Mouse (Mus musculus) CH12.LX (cell line): ENCODE results near the gene Dtd1. TPM values are rescaled to one million over a fixed set of nuclear protein-coding genes. Genes with fewer than 3 reads are reported as not detected.

ENCODE experiments used
- DNase-seq: peaks from one replicate; pipeline ENCODE4 v3.0.0-alpha.2; 2013; ENCODE audit errors: extremely low read depth
- H3K27ac ChIP-seq: 2 replicates; pipeline ENCODE4 v1.5.1; 2012; ENCODE audit warnings: low read depth, mild to moderate bottlenecking, control low read depth, moderate library complexity; ENCODE audit not compliant: insufficient read depth
- H3K27me3 ChIP-seq: replicated peaks from 2 replicates; pipeline ENCODE3; 2012; ENCODE audit warnings: inconsistent platforms
- H3K36me3 ChIP-seq, 2 experiments: replicated peaks in 1 of 2; 2 replicates each; pipeline versions ENCODE3 to v1.6.1; 2012; ENCODE audit warnings: inconsistent platforms in 1 of 2, low read length in 1 of 2, mild to moderate bottlenecking in 1 of 2, mixed read lengths in 1 of 2, moderate library complexity in 1 of 2; ENCODE audit not compliant: control insufficient read depth in 1 of 2, insufficient read depth in 1 of 2
- H3K4me1 ChIP-seq, 2 experiments: 2 replicates each; pipeline ENCODE4 v1.6.1; 2012; ENCODE audit warnings: inconsistent platforms in 1 of 2, moderate library complexity in 1 of 2; ENCODE audit not compliant: insufficient read depth in 2 of 2, control insufficient read depth in 1 of 2
- H3K4me2 ChIP-seq: 2 replicates; pipeline ENCODE4 v1.6.1; 2012; ENCODE audit warnings: low read depth, mild to moderate bottlenecking, control low read depth; ENCODE audit not compliant: poor library complexity, insufficient read depth, severe bottlenecking
- H3K4me3 ChIP-seq, 3 experiments: fragments of 150-350 bp in 1 of 3; sonication (generic) in 1 of 3; replicated peaks in 1 of 3; 2 replicates each; pipeline versions ENCODE3 to v1.5.1; 2011 to 2012; ENCODE audit warnings: low read depth in 2 of 3, low read length in 2 of 3, mild to moderate bottlenecking in 2 of 3, moderate library complexity in 2 of 3, control low read depth in 1 of 3, improper control_type of control experiment in 1 of 3, inconsistent platforms in 1 of 3, mixed read lengths in 1 of 3; ENCODE audit not compliant: poor library complexity in 1 of 3
- H3K79me2 ChIP-seq: replicated peaks from 2 replicates; pipeline ENCODE4 v1.6.1; 2012; ENCODE audit warnings: mild to moderate bottlenecking, moderate library complexity; ENCODE audit not compliant: control insufficient read depth, poor library complexity, insufficient read depth, severe bottlenecking; ENCODE audit errors: extremely low read depth
- H3K9ac ChIP-seq: 2 replicates; pipeline ENCODE4 v1.6.1; 2012; ENCODE audit warnings: low read depth, mild to moderate bottlenecking, control low read depth, moderate library complexity; ENCODE audit not compliant: insufficient read depth
- H3K9me3 ChIP-seq: replicated peaks from 2 replicates; pipeline ENCODE3; 2012; ENCODE audit warnings: low read length, inconsistent platforms, mixed read lengths
- BHLHE40 ChIP-seq: IDR thresholded peaks from 2 replicates; pipeline ENCODE4 v1.6.1; 2011; ENCODE audit warnings: mild to moderate bottlenecking, low read depth, low read length, improper control_type of control experiment
- CHD1 ChIP-seq: IDR thresholded peaks from 2 replicates; pipeline ENCODE4 v1.6.1; 2012; ENCODE audit warnings: low read depth, low read length, improper control_type of control experiment, inconsistent platforms
- CHD2 ChIP-seq: IDR thresholded peaks from 2 replicates; pipeline ENCODE4 v1.6.1; 2011; ENCODE audit warnings: low read length, improper control_type of control experiment
- CTCF ChIP-seq, 2 experiments: IDR thresholded peaks in 1 of 2; conservative IDR thresholded peaks in 1 of 2; 2 replicates each; pipeline ENCODE4 v1.5.1; 2011 to 2012; ENCODE audit warnings: low read depth in 2 of 2, low read length in 2 of 2, improper control_type of control experiment in 1 of 2, inconsistent platforms in 1 of 2, mild to moderate bottlenecking in 1 of 2, moderate library complexity in 1 of 2
- ELF1 ChIP-seq: IDR thresholded peaks from 2 replicates; pipeline ENCODE4 v1.6.1; 2014; ENCODE audit warnings: low read depth, mild to moderate bottlenecking, inconsistent platforms, low read length, improper control_type of control experiment
- EP300 ChIP-seq: IDR thresholded peaks from 2 replicates; pipeline ENCODE4 v1.6.1; 2011; ENCODE audit warnings: low read length, improper control_type of control experiment
- ETS1 ChIP-seq: conservative IDR thresholded peaks from 2 replicates; pipeline ENCODE4 v1.6.1; 2012; ENCODE audit warnings: low read depth, mild to moderate bottlenecking, inconsistent platforms, low read length, improper control_type of control experiment, moderate library complexity
- GABPA ChIP-seq: IDR thresholded peaks from 2 replicates; pipeline ENCODE4 v1.6.1; 2012; ENCODE audit warnings: low read depth, low read length, improper control_type of control experiment, inconsistent platforms; ENCODE audit not compliant: insufficient replicate concordance
- IRF4 ChIP-seq: IDR thresholded peaks from 2 replicates; pipeline ENCODE4 v1.6.1; 2014; ENCODE audit warnings: low read depth, mild to moderate bottlenecking, inconsistent platforms, low read length, improper control_type of control experiment
- JUN ChIP-seq: IDR thresholded peaks from 2 replicates; pipeline ENCODE4 v1.6.1; 2011; ENCODE audit warnings: low read depth, mild to moderate bottlenecking, low read length, improper control_type of control experiment, moderate library complexity; ENCODE audit not compliant: insufficient read depth
- JUND ChIP-seq: conservative IDR thresholded peaks from 2 replicates; pipeline ENCODE4 v1.6.1; 2011; ENCODE audit warnings: low read depth, low read length, improper control_type of control experiment
- KAT2A ChIP-seq: IDR thresholded peaks from 2 replicates; pipeline ENCODE4 v1.6.1; 2012; ENCODE audit warnings: low read length, improper control_type of control experiment, inconsistent platforms; ENCODE audit not compliant: insufficient replicate concordance
- MAFK ChIP-seq: IDR thresholded peaks from 2 replicates; pipeline ENCODE4 v1.6.1; 2011; ENCODE audit warnings: low read length, improper control_type of control experiment; ENCODE audit not compliant: insufficient replicate concordance
- MAX ChIP-seq: IDR thresholded peaks from 2 replicates; pipeline ENCODE4 v1.6.1; 2011; ENCODE audit warnings: low read length, improper control_type of control experiment
- MXI1 ChIP-seq: IDR thresholded peaks from 2 replicates; pipeline ENCODE4 v1.6.1; 2011; ENCODE audit warnings: mild to moderate bottlenecking, low read depth, low read length, improper control_type of control experiment
- MYC ChIP-seq: IDR thresholded peaks from 2 replicates; pipeline ENCODE4 v1.6.1; 2011; ENCODE audit warnings: low read depth, mild to moderate bottlenecking, improper control_type of control experiment, low read length
- NRF1 ChIP-seq: IDR thresholded peaks from 2 replicates; pipeline ENCODE4 v1.6.1; 2014; ENCODE audit warnings: low read depth, mild to moderate bottlenecking, inconsistent platforms, low read length, improper control_type of control experiment, moderate library complexity
- PAX5 ChIP-seq: IDR thresholded peaks from 2 replicates; pipeline ENCODE4 v1.6.1; 2012; ENCODE audit warnings: low read length, inconsistent platforms, mixed read lengths
- POLR2AphosphoS2 ChIP-seq: IDR thresholded peaks from 2 replicates; pipeline ENCODE4 v1.6.1; 2011; ENCODE audit warnings: low read depth, low read length, improper control_type of control experiment
- RCOR1 ChIP-seq: conservative IDR thresholded peaks from 2 replicates; pipeline ENCODE4 v1.6.1; 2012; ENCODE audit warnings: low read depth, mild to moderate bottlenecking, inconsistent platforms, low read length, improper control_type of control experiment
- SIN3A ChIP-seq: IDR thresholded peaks from 2 replicates; pipeline ENCODE4 v1.6.1; 2012; ENCODE audit warnings: low read length, improper control_type of control experiment, inconsistent platforms
- TBP ChIP-seq: conservative IDR thresholded peaks from 2 replicates; pipeline ENCODE4 v1.6.1; 2011; ENCODE audit warnings: low read depth, low read length, improper control_type of control experiment
- TCF12 ChIP-seq: IDR thresholded peaks from 2 replicates; pipeline ENCODE4 v1.6.1; 2014; ENCODE audit warnings: low read depth, mild to moderate bottlenecking, inconsistent platforms, low read length, improper control_type of control experiment
- UBTF ChIP-seq: IDR thresholded peaks from 2 replicates; pipeline ENCODE4 v1.6.1; 2012; ENCODE audit warnings: low read depth, mild to moderate bottlenecking, inconsistent platforms, low read length, improper control_type of control experiment, moderate library complexity
- USF1 ChIP-seq: IDR thresholded peaks from 2 replicates; pipeline ENCODE4 v1.6.1; 2014; ENCODE audit warnings: low read depth, mild to moderate bottlenecking, inconsistent platforms, low read length, improper control_type of control experiment
- USF2 ChIP-seq: conservative IDR thresholded peaks from 2 replicates; pipeline ENCODE4 v1.6.1; 2011; ENCODE audit warnings: low read depth, low read length, improper control_type of control experiment
- ZC3H11A ChIP-seq: IDR thresholded peaks from 2 replicates; pipeline ENCODE4 v1.6.1; 2012; ENCODE audit warnings: low read depth, mild to moderate bottlenecking, inconsistent platforms, low read length, improper control_type of control experiment
- ZNF384 ChIP-seq: IDR thresholded peaks from 2 replicates; pipeline ENCODE4 v1.6.1; 2012; ENCODE audit warnings: low read depth, low read length, improper control_type of control experiment, inconsistent platforms
- dilution Hi-C: fragments of 300-500 bp; cut with MboI; formaldehyde crosslinking; loops from 2 replicates; pipeline ENCODE4 v1.14.3; 2020; ENCODE audit warnings: low sequenced_read_pairs; ENCODE audit not compliant: extremely low pct_unique_long_range_greater_than_20kb, extremely low pct_ligation_motif_present
- in situ Hi-C: fragments of 300-500 bp; cut with MboI; formaldehyde crosslinking; loops from 3 replicates; pipeline ENCODE4 v1.14.3; 2019; ENCODE audit warnings: low sequenced_read_pairs, low pct_ligation_motif_present, low pct_unique_long_range_greater_than_20kb, mixed read lengths
- polyA plus RNA-seq: library from polyadenylated mRNA; unstranded; fragments of >175 nt; gene quantifications from 2 replicates; pipeline ENCODE4 v1.2.1, GENCODE M21; 2012; ENCODE audit warnings: low read depth; ENCODE audit not compliant: insufficient read length
- total RNA-seq, 2 experiments: library from RNA; depleted of rRNA; stranded (reverse); fragments of 300-350 nt in 1 of 2; fragments of >200 nt in 1 of 2; gene quantifications; 2 replicates each; pipeline ENCODE4 v1.2.3; 2012 to 2014

The Dtd1 gene
- total and polyA plus RNA-seq, 3 experiments: 42.7 to 47.8 (median 43.3) TPM

DNA sequence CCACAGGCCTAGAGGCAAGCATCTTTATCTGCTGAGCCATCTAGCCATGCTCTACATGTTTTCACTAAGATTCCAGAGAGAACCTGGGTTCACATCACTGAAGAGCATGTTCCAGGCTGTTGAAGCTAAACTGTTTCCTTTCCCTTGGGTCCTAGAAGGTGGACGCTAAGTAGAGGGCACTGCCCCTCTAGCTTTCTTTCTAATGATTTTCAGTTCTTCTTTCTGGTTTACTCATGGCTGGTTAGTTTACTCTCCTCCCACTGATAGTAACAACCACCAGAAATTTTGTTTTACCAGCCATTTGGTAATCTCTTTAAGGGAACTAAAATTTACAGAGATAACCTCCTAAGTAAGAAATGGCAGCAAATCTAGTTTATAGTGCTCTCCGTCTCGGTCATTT is 45.8 kb upstream of the Dtd1 start (continued):
- TF ChIP-seq CHD2 (no peak), RCOR1 (no peak), TCF12 (0 out of 2 replicates have a peak, but pooled peaks have one; percentile 26), GABPA (no peak), JUND (peak; percentile 69)

DNA sequence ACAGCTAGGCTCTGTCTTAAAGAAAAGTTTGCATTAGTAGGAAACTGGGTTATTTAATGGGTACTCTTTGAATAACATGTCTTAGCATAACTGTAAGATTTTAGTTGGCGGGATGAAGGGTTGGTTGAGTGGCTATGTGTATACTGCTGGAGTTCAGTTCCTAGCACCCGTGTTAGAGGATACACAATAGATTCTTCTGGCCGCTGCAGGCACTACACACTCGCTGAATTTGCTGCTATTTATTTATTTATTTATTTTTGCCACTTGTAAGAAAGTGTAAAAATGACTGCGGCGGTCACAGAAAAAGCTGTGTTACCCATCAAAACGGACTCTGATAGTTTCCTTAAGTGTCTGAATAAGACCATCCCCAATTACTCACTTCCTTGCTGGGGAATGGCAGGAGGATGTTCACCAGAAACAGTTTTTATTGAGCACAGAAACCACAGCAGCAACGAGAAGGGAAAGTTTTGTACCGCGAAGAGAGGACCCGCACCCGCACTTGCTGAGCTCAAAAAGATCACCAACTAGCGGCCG is 44.3 kb upstream of the Dtd1 start:
- Histone ChIP-seq H3K27me3 (no peaks in the 10 kb centered on the region), H3K36me3 (peaks cover 9 to 21% of the 10 kb centered on the region in 2 experiments), H3K4me2 (peak overlapping the region; percentile 71; the same call in 1 of the 2 replicates), H3K4me3 (peak overlapping the region; percentile 69 to 88 (median 75)), H3K79me2 (peaks cover 28% of the 10 kb centered on the region), H3K9ac (peak overlapping the region; percentile 39), H3K4me1 (peaks cover 8 to 28% of the 10 kb centered on the region in 2 experiments; a peak in 3 of 4 replicates), H3K9me3 (no peaks in the 10 kb centered on the region), H3K27ac (peak overlapping the region; percentile 75)
- in situ Hi-C loops (no loop called here), dilution Hi-C loops (no loop called here)
- DNase-seq: no peak
- TF ChIP-seq JUND (no peak), MAFK (0 out of 2 replicates have a peak, but pooled peaks have one; percentile 15), UBTF (0 out of 2 replicates have a peak, but pooled peaks have one; percentile 69), TBP (0 out of 2 replicates have a peak, but pooled peaks have one; percentile 25), CTCF (conservative IDR thresholded peaks at IDR 0.05 in 1 of 2, IDR thresholded peaks at IDR 0.05 in 1 of 2; ENCODE audit: low read depth in 2 of 2, low read length in 2 of 2) (0 out of 4 replicates have a peak, but pooled peaks of 1 of the 2 experiments have one; percentile 4), ETS1 (no peak)

DNA sequence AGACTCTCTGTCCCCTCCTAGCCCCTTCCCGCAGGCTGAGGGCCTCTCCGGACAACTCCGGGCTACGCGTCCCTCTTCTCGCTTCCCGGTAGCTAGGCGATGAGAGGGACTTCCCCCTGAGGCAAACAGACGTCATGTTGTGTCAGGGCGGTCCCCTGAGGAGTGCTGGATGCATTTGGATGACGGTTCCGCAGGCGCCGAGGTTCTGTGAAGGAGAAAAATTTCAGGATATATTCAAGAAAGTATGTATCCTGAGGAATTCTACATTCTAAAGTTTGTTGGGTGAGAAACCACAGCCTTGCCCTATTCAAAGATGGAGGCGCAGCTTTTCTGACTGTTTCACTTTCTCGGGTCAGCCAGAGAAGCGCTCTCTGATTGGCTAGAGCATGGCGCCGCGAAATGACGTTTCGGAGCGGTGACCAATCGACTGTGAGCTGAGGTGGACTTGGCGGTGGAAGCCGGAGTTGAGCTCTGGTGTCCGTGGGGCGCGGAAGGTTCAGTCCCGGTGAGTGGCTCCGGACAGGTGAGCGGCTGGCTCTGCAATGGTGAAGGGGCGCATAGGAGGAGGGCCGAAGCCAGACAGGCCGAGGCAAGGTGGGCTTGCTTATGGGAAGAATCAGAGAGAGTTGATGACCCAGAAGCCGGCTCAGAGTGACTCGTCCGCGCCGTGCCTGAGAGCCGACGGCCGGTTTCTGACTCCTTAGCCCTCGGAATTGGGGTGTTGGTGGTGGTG is 43.7 kb upstream of the Dtd1 start, which contains the start of gene Sec23b:
TSS of gene Sec23b (plus strand) at position 410 of the 733 bp plus-strand sequence.
- H3K4me3 ChIP-seq: peak within 1 kb of the TSS; percentile 69 to 88 (median 75)
- peak within 1 kb of the TSS; percentile 100 for H3K4me2 ChIP-seq
- H3K4me1 ChIP-seq: peaks cover 8 to 28% of the 10 kb centered on the region in 2 experiments; a peak in 3 of 4 replicates
- peak within 1 kb of the TSS; percentile 75 for H3K27ac ChIP-seq
- H3K79me2 ChIP-seq: peaks cover 28% of the 10 kb centered on the region
- no peaks in the 10 kb centered on the region for H3K9me3 ChIP-seq
- in situ Hi-C loops (no loop called here), dilution Hi-C loops (no loop called here)
- H3K9ac ChIP-seq: peak within 1 kb of the TSS; percentile 53
- no peaks in the 10 kb centered on the region for H3K27me3 ChIP-seq
- H3K36me3 ChIP-seq: peaks cover 9 to 23% of the 10 kb centered on the region in 2 experiments
- peak; percentile 96 for DNase-seq
- TF ChIP-seq MYC (peak; percentile 67; the same call in 1 of the 2 replicates), MAX (no peak), USF1 (no peak), ELF1 (peak; percentile 51; the same call in 1 of the 2 replicates), CHD2 (peak; percentile 80), POLR2AphosphoS2 (no peak), JUN (no peak), ZC3H11A (no peak), SIN3A (peak; percentile 80), ZNF384 (no peak), CHD1 (no peak), KAT2A (peak; percentile 82; the same call in 1 of the 2 replicates), EP300 (no peak), MXI1 (peak; percentile 69), BHLHE40 (0 out of 2 replicates have a peak, but pooled peaks have one; percentile 14), PAX5 (no peak), UBTF (no peak; the same call in 1 of the 2 replicates), NRF1 (peak; percentile 63), IRF4 (peak; percentile 77), USF2 (no peak)
